Comparison of ENCODE assay signal across 15 mouse cellular contexts in genomic region chr5:30923119-30923518, GRCm38 (mm10). TPM values are rescaled to one million over a fixed set of nuclear protein-coding genes. Genes with fewer than 3 reads are reported as not detected.
A peak's percentile ranks its signal among the peaks of the same experiment; 100 is the strongest.
DNase-seq lines count a peak whose midpoint lies in the region; ATAC-seq and TF ChIP-seq lines count a peak whose summit lies in the region.
"Had no signal": no experiment of that assay in that cellular context is flagged by ENCODE, and none has a peak within 500 bp of the region (broad histone marks: within the 10 kb centered on the region; RNA-seq: fewer than 3 reads in every experiment).

No protein-coding gene starts in this region.

- no peak for ATAC-seq in heart, embryonic 14.5 days (ENCODE audit: insufficient number of reproducible peaks, insufficient read depth, low FRiP score, low read depth)
- ATAC-seq in intestine, postnatal 0 days: no peak
- ATAC-seq: hindbrain, postnatal 0 days had no signal

- no peak overlapping the region for H3K4me3 ChIP-seq in heart, embryonic 14.5 days (ENCODE audit: control insufficient read depth in 1 of 2, insufficient read depth in 1 of 2, low read depth in 1 of 2, low read length in 2 of 2)
- H3K4me3 ChIP-seq in liver, adult 2 months (ENCODE audit: insufficient read depth, low read depth, low read length): peak overlapping the region; percentile 65
- H3K4me3 ChIP-seq in intestine, postnatal 0 days (ENCODE audit: low read depth, low read length): no peak overlapping the region
- H3K4me3 ChIP-seq in small intestine, adult 2 months (ENCODE audit: low read depth, low read length): peak overlapping the region; percentile 62
- H3K4me3 ChIP-seq: left cerebral cortex, adult 2 months had no signal

- peaks cover 4% of the 10 kb centered on the region; the same call in 1 of the 2 replicates for H3K79me2 ChIP-seq in liver, adult 2 months (ENCODE audit: control insufficient read depth, insufficient read depth, low read length)

- TF ChIP-seq POLR2A in liver, adult 2 months (IDR thresholded peaks at IDR 0.05; ENCODE audit: extremely low read depth, insufficient read depth, low read length): no peak
- no peak for TF ChIP-seq POLR2A in small intestine, adult 2 months (IDR thresholded peaks at IDR 0.05; ENCODE audit: low read depth, low read length)

- 78% methylated on average over 6 of the region's 6 CpGs for WGBS in heart, embryonic 14.5 days
- WGBS in liver, adult 2 months: 12% methylated on average over 6 of the region's 6 CpGs
- 75% methylated on average over 6 of the region's 6 CpGs for WGBS in intestine, postnatal 0 days
- 76% methylated on average over 6 of the region's 6 CpGs for WGBS in small intestine, adult 2 months

- H3K9me3 ChIP-seq in heart, embryonic 14.5 days (ENCODE audit: control insufficient read depth, low read length): no peaks in the 10 kb centered on the region
- H3K9me3 ChIP-seq in intestine, postnatal 0 days (ENCODE audit: control insufficient read depth): no peaks in the 10 kb centered on the region
- H3K9me3 ChIP-seq: limb, embryonic 12.5 days; stomach, embryonic 15.5 days had no signal

- H3K9ac ChIP-seq in heart, embryonic 14.5 days (ENCODE audit: low read length): no peak overlapping the region
- H3K9ac ChIP-seq in liver, adult 2 months (ENCODE audit: low read depth, low read length): peak overlapping the region; percentile 85
- no peak overlapping the region for H3K9ac ChIP-seq in intestine, postnatal 0 days (ENCODE audit: low read depth, low read length)
- H3K9ac ChIP-seq: stomach, embryonic 15.5 days had no signal

- H3K4me2 ChIP-seq in heart, embryonic 14.5 days (ENCODE audit: low read length): peak overlapping the region; percentile 89; the same call in 1 of the 2 replicates
- peak overlapping the region; percentile 87 for H3K4me2 ChIP-seq in intestine, postnatal 0 days (replicated peaks; ENCODE audit: low read depth)

- no peak overlapping the region for H3K27ac ChIP-seq in heart, embryonic 14.5 days (replicated peaks in 1 of 2; ENCODE audit: control insufficient read depth in 1 of 2, insufficient read depth in 1 of 2, low read depth in 2 of 2, low read length in 2 of 2)
- H3K27ac ChIP-seq in liver, adult 2 months (replicated peaks; ENCODE audit: insufficient read depth, low read depth, low read length): peak overlapping the region; percentile 83
- no peak overlapping the region for H3K27ac ChIP-seq in intestine, postnatal 0 days (ENCODE audit: low read depth, low read length)
- H3K27ac ChIP-seq in small intestine, adult 2 months (ENCODE audit: insufficient read depth, low read depth, low read length): peak overlapping the region; percentile 31; the same call in 1 of the 2 replicates
- H3K27ac ChIP-seq: hindbrain, postnatal 0 days; layer of hippocampus, adult 2 months; left cerebral cortex, adult 2 months; stomach, embryonic 15.5 days had no signal

- TF ChIP-seq CTCF in liver, adult 2 months (IDR thresholded peaks at IDR 0.05; ENCODE audit: low read depth, low read length): no peak
- TF ChIP-seq CTCF in intestine, postnatal 0 days (IDR thresholded peaks at IDR 0.05; ENCODE audit: low read depth): no peak
- TF ChIP-seq CTCF in small intestine, adult 2 months (IDR thresholded peaks at IDR 0.05; ENCODE audit: extremely low read depth, insufficient read length, insufficient replicate concordance, low read depth, low read length): no peak

- DNase-seq in heart, postnatal 4 days: no peak
- DNase-seq in liver, adult 2 months (ENCODE audit: extremely low read depth, low read depth, low spot score): no peak
- no peak for DNase-seq in liver
- no peak for DNase-seq in cerebellum, adult 11 months
- DNase-seq: gastrocnemius, postnatal 10 days; lung, postnatal 10 days; spleen, adult 18-20 months had no signal

- H3K36me3 ChIP-seq in heart, embryonic 14.5 days (ENCODE audit: control insufficient read depth, insufficient read depth, low read length): peaks cover 30% of the 10 kb centered on the region
- peaks cover 9% of the 10 kb centered on the region; the same call in 1 of the 2 replicates for H3K36me3 ChIP-seq in liver, adult 2 months (ENCODE audit: control insufficient read depth, insufficient read depth, low read length)
- peaks cover 16% of the 10 kb centered on the region; the same call in 1 of the 2 replicates for H3K36me3 ChIP-seq in intestine, postnatal 0 days (ENCODE audit: control insufficient read depth, insufficient read depth)
- H3K36me3 ChIP-seq in small intestine, adult 2 months (ENCODE audit: control insufficient read depth, insufficient read depth, low read length): peaks cover 4% of the 10 kb centered on the region

- no peaks in the 10 kb centered on the region for H3K27me3 ChIP-seq in heart, embryonic 14.5 days (ENCODE audit: control insufficient read depth, insufficient read depth, low read length)
- H3K27me3 ChIP-seq in liver, adult 2 months (ENCODE audit: control insufficient read depth, insufficient read depth, low read length): no peaks in the 10 kb centered on the region
- H3K27me3 ChIP-seq in intestine, postnatal 0 days (replicated peaks; ENCODE audit: control insufficient read depth, insufficient read depth, low read length): no peaks in the 10 kb centered on the region
- no peaks in the 10 kb centered on the region for H3K27me3 ChIP-seq in small intestine, adult 2 months (ENCODE audit: control insufficient read depth, insufficient read depth, low read length)
- H3K27me3 ChIP-seq: limb, embryonic 12.5 days; stomach, embryonic 15.5 days had no signal

- H3K4me1 ChIP-seq in heart, embryonic 14.5 days (ENCODE audit: control insufficient read depth in 2 of 2, insufficient read depth in 2 of 2, low read length in 2 of 2): peaks cover 11 to 26% of the 10 kb centered on the region in 2 experiments
- H3K4me1 ChIP-seq in liver, adult 2 months (ENCODE audit: control insufficient read depth, insufficient read depth, low read length): peaks cover 43% of the 10 kb centered on the region
- 0 out of 2 replicates have a peak, but pooled peaks cover 4% of the 10 kb centered on the region for H3K4me1 ChIP-seq in intestine, postnatal 0 days (replicated peaks; ENCODE audit: control insufficient read depth, insufficient read depth, low read length)
- H3K4me1 ChIP-seq in small intestine, adult 2 months (ENCODE audit: control insufficient read depth, insufficient read depth, insufficient read length, low read length): peaks cover 42% of the 10 kb centered on the region

RNA-seq across cellular contexts. Expression of gene Khk, which starts 1.9 kb away (rescaled TPM):
- polyA plus RNA-seq in heart, embryonic 14.5 days (2014; fragmentation: Nextera tagmentation; extraction: Ambion mirVana): 9.7 and 12.1 TPM in 2 replicates
- 1 to 10 TPM; 6.4 to 9.2 TPM for total RNA-seq in heart, postnatal 4 days (2021)
- total RNA-seq in liver, adult 2 months (2014; rRNA removed): 288 and 405 TPM in 2 replicates
- polyA plus RNA-seq in liver, adult 2 months (2012; rRNA removed): 650 and 735 TPM in 2 replicates
- polyA plus RNA-seq in intestine, postnatal 0 days (2015; fragmentation: Nextera tagmentation; extraction: Ambion mirVana): 89.6 and 97.9 TPM in 2 replicates
- 285 and 579 TPM in 2 replicates for polyA plus RNA-seq in small intestine, adult 2 months (2012; rRNA removed)

RNA-seq across cellular contexts. Expression of gene Emilin1, which starts 9.9 kb away (rescaled TPM):
- polyA plus RNA-seq in heart, embryonic 14.5 days (2014; fragmentation: Nextera tagmentation; extraction: Ambion mirVana): 91.8 and 108 TPM in 2 replicates
- 10 to 100 TPM; 83.4 to 93.2 TPM for total RNA-seq in heart, postnatal 4 days (2021)
- 17.6 and 17.8 TPM in 2 replicates for total RNA-seq in liver, adult 2 months (2014; rRNA removed)
- polyA plus RNA-seq in liver, adult 2 months (2012; rRNA removed): 27.8 and 31.5 TPM in 2 replicates
- polyA plus RNA-seq in intestine, postnatal 0 days (2015; fragmentation: Nextera tagmentation; extraction: Ambion mirVana): 63.2 and 63.7 TPM in 2 replicates
- 51.8 and 81.9 TPM in 2 replicates for polyA plus RNA-seq in small intestine, adult 2 months (2012; rRNA removed)

RNA-seq across cellular contexts. Expression of gene Ost4, which starts 15.5 kb away (rescaled TPM):
- polyA plus RNA-seq in heart, embryonic 14.5 days (2014; fragmentation: Nextera tagmentation; extraction: Ambion mirVana): 437 and 480 TPM in 2 replicates
- total RNA-seq in heart, postnatal 4 days (2021): 100 to 1,000 TPM; 170 TPM
- total RNA-seq in liver, adult 2 months (2014; rRNA removed): 76.2 and 88.6 TPM in 2 replicates
- polyA plus RNA-seq in liver, adult 2 months (2012; rRNA removed): 167 and 196 TPM in 2 replicates
- polyA plus RNA-seq in intestine, postnatal 0 days (2015; fragmentation: Nextera tagmentation; extraction: Ambion mirVana): 458 and 495 TPM in 2 replicates
- polyA plus RNA-seq in small intestine, adult 2 months (2012; rRNA removed): 161 and 211 TPM in 2 replicates

RNA-seq across cellular contexts. Expression of gene Cgref1, which starts 22.3 kb away (rescaled TPM):
- 2.0 and 3.8 TPM in 2 replicates for polyA plus RNA-seq in heart, embryonic 14.5 days (2014; fragmentation: Nextera tagmentation; extraction: Ambion mirVana)
- under 1 TPM; 0.67 to 0.77 TPM for total RNA-seq in heart, postnatal 4 days (2021)
- 0.60 and 0.74 TPM in 2 replicates for total RNA-seq in liver, adult 2 months (2014; rRNA removed)
- 0.28 and 0.34 TPM in 2 replicates for polyA plus RNA-seq in liver, adult 2 months (2012; rRNA removed)
- polyA plus RNA-seq in intestine, postnatal 0 days (2015; fragmentation: Nextera tagmentation; extraction: Ambion mirVana): 535 and 618 TPM in 2 replicates
- polyA plus RNA-seq in small intestine, adult 2 months (2012; rRNA removed): 219 and 481 TPM in 2 replicates

RNA-seq across cellular contexts. Expression of gene Agbl5, which starts 34.6 kb away (rescaled TPM):
- 10.5 and 10.8 TPM in 2 replicates for polyA plus RNA-seq in heart, embryonic 14.5 days (2014; fragmentation: Nextera tagmentation; extraction: Ambion mirVana)
- 10 to 100 TPM; 11.8 to 12.7 TPM for total RNA-seq in heart, postnatal 4 days (2021)
- 2.7 and 4.6 TPM in 2 replicates for total RNA-seq in liver, adult 2 months (2014; rRNA removed)
- polyA plus RNA-seq in liver, adult 2 months (2012; rRNA removed): 4.3 and 7.5 TPM in 2 replicates
- 5.5 and 6.5 TPM in 2 replicates for polyA plus RNA-seq in intestine, postnatal 0 days (2015; fragmentation: Nextera tagmentation; extraction: Ambion mirVana)
- polyA plus RNA-seq in small intestine, adult 2 months (2012; rRNA removed): 4.1 and 10.2 TPM in 2 replicates

Comparison
In these comparisons a context has a peak if more than half of its experiments do, and no peak if none do; other contexts are left out.
1. H3K27ac ChIP-seq: peak in liver, adult 2 months (single experiment) and small intestine, adult 2 months (single experiment); none in heart, embryonic 14.5 days (0 of 2) and intestine, postnatal 0 days (single experiment).
2. H3K4me3 ChIP-seq: peak in liver, adult 2 months (single experiment) and small intestine, adult 2 months (single experiment); none in heart, embryonic 14.5 days (0 of 2) and intestine, postnatal 0 days (single experiment).